Mouse (Mus musculus): ENCODE data around the gene 2410131K14Rik. TPM values are rescaled to one million over a fixed set of nuclear protein-coding genes. Genes with fewer than 3 reads are reported as not detected.

2410131K14Rik gene
- polyA plus RNA-seq, 1 experiment: 5.9 TPM

DNA sequence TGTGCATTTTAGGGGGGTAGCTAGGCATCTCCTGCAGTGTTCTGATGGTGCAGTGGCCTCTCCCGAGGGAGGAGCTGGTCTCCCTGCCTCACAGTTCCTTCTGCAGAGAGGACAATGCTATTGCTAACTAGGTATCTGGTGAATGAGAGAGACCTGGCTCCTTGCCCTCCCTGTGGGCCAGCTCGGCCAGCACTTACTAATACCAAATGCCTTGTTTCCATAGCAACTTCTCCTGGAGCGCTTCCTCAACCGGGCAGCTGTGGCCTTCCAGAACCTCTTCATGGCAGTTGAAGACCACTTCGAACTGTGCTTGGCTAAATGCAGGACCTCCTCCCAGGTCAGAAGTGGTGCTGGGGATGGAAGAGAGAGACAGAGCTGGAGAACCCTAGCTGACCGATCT lies 14.1 kb downstream of the 2410131K14Rik start:
- TF ChIP-seq MYOD1 (IDR thresholded peaks at IDR 0.05; ENCODE audit: control insufficient read depth, insufficient read length, low read depth) (no peak), CEBPB (IDR thresholded peaks at IDR 0.05; ENCODE audit: low read depth) (no peak), MYOG (IDR thresholded peaks at IDR 0.05; ENCODE audit: control insufficient read depth, extremely low read depth, insufficient read length) (no peak), MAX (IDR thresholded peaks at IDR 0.05) (no peak), CTCF (IDR thresholded peaks at IDR 0.05; ENCODE audit: control insufficient read depth, insufficient read depth, insufficient read length) (no peak), USF1 (IDR thresholded peaks at IDR 0.05; ENCODE audit: low read depth) (no peak), FOSL1 (IDR thresholded peaks at IDR 0.05; ENCODE audit: insufficient read depth, low read length, poor library complexity, severe bottlenecking) (no peak)
- Histone ChIP-seq H3K79me3 (ENCODE audit: low read depth) (no peaks in the 10 kb centered on the region), H3K36me3 (ENCODE audit: control insufficient read depth, insufficient read depth) (peaks cover 13% of the 10 kb centered on the region), H3K79me2 (ENCODE audit: control insufficient read depth, insufficient read depth) (no peaks in the 10 kb centered on the region), H3K27me3 (ENCODE audit: control insufficient read depth, insufficient read depth, insufficient read length) (no peaks in the 10 kb centered on the region), H3K4me3 (ENCODE audit: insufficient read depth, poor library complexity, severe bottlenecking) (no peak overlapping the region), H3ac (ENCODE audit: control insufficient read depth, insufficient read length, low read depth) (no peak overlapping the region)

DNA sequence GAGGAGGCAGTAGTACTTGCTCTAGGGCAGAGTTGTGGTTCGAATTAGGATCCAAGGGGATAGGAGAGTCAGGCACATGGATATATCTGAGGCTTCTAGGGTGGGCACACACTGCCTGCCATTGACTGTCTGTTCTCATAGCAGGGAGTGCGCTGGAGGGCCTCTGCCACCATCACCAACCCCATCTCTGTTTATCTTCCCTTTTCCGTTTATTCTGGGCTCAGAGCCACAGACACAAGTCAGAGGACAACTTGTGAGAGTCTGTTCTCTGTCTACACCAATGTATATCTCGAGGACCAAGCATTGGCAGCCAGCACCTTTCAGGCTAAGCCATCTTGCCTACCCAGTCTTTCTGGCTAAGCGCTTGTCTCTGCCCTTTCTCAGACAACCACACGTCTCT lies 14.6 kb downstream of the 2410131K14Rik start:
- no peak for TF ChIP-seq MYOG (IDR thresholded peaks at IDR 0.05; ENCODE audit: control insufficient read depth, extremely low read depth, insufficient read length)
- no peak for TF ChIP-seq MYOD1 (IDR thresholded peaks at IDR 0.05; ENCODE audit: control insufficient read depth, insufficient read length, low read depth)
- TF ChIP-seq CTCF (IDR thresholded peaks at IDR 0.05; ENCODE audit: control insufficient read depth, insufficient read depth, insufficient read length): no peak
- no peak for TF ChIP-seq USF1 (IDR thresholded peaks at IDR 0.05; ENCODE audit: low read depth)
- TF ChIP-seq MAX (IDR thresholded peaks at IDR 0.05): no peak
- TF ChIP-seq FOSL1 (IDR thresholded peaks at IDR 0.05; ENCODE audit: insufficient read depth, low read length, poor library complexity, severe bottlenecking): no peak
- no peak for TF ChIP-seq CEBPB (IDR thresholded peaks at IDR 0.05; ENCODE audit: low read depth)
- Histone ChIP-seq H3ac (ENCODE audit: control insufficient read depth, insufficient read length, low read depth) (no peak overlapping the region), H3K36me3 (ENCODE audit: control insufficient read depth, insufficient read depth) (peaks cover 13% of the 10 kb centered on the region), H3K4me3 (ENCODE audit: insufficient read depth, poor library complexity, severe bottlenecking) (no peak overlapping the region), H3K79me2 (ENCODE audit: control insufficient read depth, insufficient read depth) (no peaks in the 10 kb centered on the region), H3K27me3 (ENCODE audit: control insufficient read depth, insufficient read depth, insufficient read length) (no peaks in the 10 kb centered on the region), H3K79me3 (ENCODE audit: low read depth) (no peaks in the 10 kb centered on the region)

DNA sequence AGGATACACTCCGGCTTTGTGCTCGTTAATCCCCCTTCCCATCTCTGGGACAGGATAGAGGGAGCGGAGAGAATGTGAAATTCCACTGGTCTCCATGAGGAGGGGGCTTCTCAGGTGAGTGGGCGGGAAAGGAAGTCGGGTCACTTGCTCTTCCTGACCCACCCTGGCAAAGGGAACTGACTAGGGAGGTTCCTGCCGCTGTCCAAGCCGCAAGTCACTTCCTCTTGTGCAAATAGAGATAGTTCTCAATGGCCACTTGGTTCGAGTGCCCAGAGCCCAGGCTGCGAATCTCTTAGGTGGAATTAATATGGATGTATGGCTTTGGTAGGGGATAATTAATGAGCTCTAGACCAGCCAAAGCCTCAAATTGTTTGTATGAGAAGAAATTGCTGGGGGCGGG lies 15.0 kb downstream of the 2410131K14Rik start:
- no peaks in the 10 kb centered on the region for H3K27me3 ChIP-seq (ENCODE audit: control insufficient read depth, insufficient read depth, insufficient read length)
- H3K79me2 ChIP-seq (ENCODE audit: control insufficient read depth, insufficient read depth): no peaks in the 10 kb centered on the region
- H3K36me3 ChIP-seq (ENCODE audit: control insufficient read depth, insufficient read depth): peaks cover 13% of the 10 kb centered on the region
- no peak overlapping the region for H3K4me3 ChIP-seq (ENCODE audit: insufficient read depth, poor library complexity, severe bottlenecking)
- TF ChIP-seq FOSL1 (IDR thresholded peaks at IDR 0.05; ENCODE audit: insufficient read depth, low read length, poor library complexity, severe bottlenecking) (no peak), CEBPB (IDR thresholded peaks at IDR 0.05; ENCODE audit: low read depth) (no peak), USF1 (IDR thresholded peaks at IDR 0.05; ENCODE audit: low read depth) (no peak), CTCF (IDR thresholded peaks at IDR 0.05; ENCODE audit: control insufficient read depth, insufficient read depth, insufficient read length) (no peak), MYOD1 (IDR thresholded peaks at IDR 0.05; ENCODE audit: control insufficient read depth, insufficient read length, low read depth) (no peak), MAX (IDR thresholded peaks at IDR 0.05) (no peak), MYOG (IDR thresholded peaks at IDR 0.05; ENCODE audit: control insufficient read depth, extremely low read depth, insufficient read length) (no peak)
- H3ac ChIP-seq (ENCODE audit: control insufficient read depth, insufficient read length, low read depth): no peak overlapping the region
- H3K79me3 ChIP-seq (ENCODE audit: low read depth): no peaks in the 10 kb centered on the region

DNA sequence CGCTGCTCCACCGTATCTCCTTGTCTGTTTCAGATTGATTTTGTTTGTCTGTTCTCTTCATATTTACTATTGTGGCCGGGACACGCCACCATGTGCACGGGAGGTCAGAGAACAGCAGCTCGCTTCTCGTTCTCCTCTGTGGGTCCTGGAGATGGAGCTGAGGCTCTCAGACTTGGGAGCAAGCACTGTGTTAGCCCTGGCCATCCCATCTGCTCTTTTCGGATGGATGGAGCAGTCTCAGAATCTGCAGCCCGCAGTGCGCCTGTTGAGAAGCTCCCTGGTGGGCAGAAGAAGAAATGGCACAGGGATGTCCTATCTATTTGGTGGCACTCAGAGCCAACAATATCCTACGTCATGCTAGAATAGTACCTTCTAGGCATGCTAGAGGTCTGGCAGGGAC lies 15.6 kb downstream of the 2410131K14Rik start:
- TF ChIP-seq MAX (IDR thresholded peaks at IDR 0.05): no peak
- no peak for TF ChIP-seq MYOG (IDR thresholded peaks at IDR 0.05; ENCODE audit: control insufficient read depth, extremely low read depth, insufficient read length)
- no peak for TF ChIP-seq MYOD1 (IDR thresholded peaks at IDR 0.05; ENCODE audit: control insufficient read depth, insufficient read length, low read depth)
- no peak for TF ChIP-seq FOSL1 (IDR thresholded peaks at IDR 0.05; ENCODE audit: insufficient read depth, low read length, poor library complexity, severe bottlenecking)
- TF ChIP-seq CEBPB (IDR thresholded peaks at IDR 0.05; ENCODE audit: low read depth): no peak
- no peak for TF ChIP-seq USF1 (IDR thresholded peaks at IDR 0.05; ENCODE audit: low read depth)
- TF ChIP-seq CTCF (IDR thresholded peaks at IDR 0.05; ENCODE audit: control insufficient read depth, insufficient read depth, insufficient read length): no peak
- Histone ChIP-seq H3K79me3 (ENCODE audit: low read depth) (no peaks in the 10 kb centered on the region), H3K79me2 (ENCODE audit: control insufficient read depth, insufficient read depth) (no peaks in the 10 kb centered on the region), H3K27me3 (ENCODE audit: control insufficient read depth, insufficient read depth, insufficient read length) (no peaks in the 10 kb centered on the region), H3K4me3 (ENCODE audit: insufficient read depth, poor library complexity, severe bottlenecking) (no peak overlapping the region), H3ac (ENCODE audit: control insufficient read depth, insufficient read length, low read depth) (no peak overlapping the region), H3K36me3 (ENCODE audit: control insufficient read depth, insufficient read depth) (peaks cover 13% of the 10 kb centered on the region)

DNA sequence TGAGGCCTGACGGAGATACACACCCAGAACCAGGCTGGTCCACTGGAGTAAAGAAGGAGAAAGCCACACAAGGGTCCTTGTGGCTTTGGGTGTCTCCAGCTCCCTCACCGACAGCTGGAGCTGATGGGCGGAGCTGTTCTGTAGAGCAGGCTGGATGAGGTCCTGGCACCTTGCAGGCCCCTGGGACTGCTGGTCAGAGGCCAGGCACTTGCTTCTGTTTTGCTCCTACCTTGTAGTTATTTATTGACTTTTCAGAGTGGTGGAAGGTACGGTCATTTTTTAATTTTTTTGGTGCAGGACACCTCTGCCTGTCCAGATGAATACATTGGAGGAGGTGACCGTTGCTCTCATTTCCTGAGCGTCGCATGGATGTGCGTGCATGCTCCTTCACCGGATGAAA lies 16.2 kb downstream of the 2410131K14Rik start:
- Histone ChIP-seq H3K27me3 (ENCODE audit: control insufficient read depth, insufficient read depth, insufficient read length) (no peaks in the 10 kb centered on the region), H3K79me2 (ENCODE audit: control insufficient read depth, insufficient read depth) (no peaks in the 10 kb centered on the region), H3K36me3 (ENCODE audit: control insufficient read depth, insufficient read depth) (peaks cover 13% of the 10 kb centered on the region), H3ac (ENCODE audit: control insufficient read depth, insufficient read length, low read depth) (no peak overlapping the region), H3K79me3 (ENCODE audit: low read depth) (no peaks in the 10 kb centered on the region), H3K4me3 (ENCODE audit: insufficient read depth, poor library complexity, severe bottlenecking) (no peak overlapping the region)
- no peak for TF ChIP-seq USF1 (IDR thresholded peaks at IDR 0.05; ENCODE audit: low read depth)
- no peak for TF ChIP-seq MAX (IDR thresholded peaks at IDR 0.05)
- TF ChIP-seq MYOD1 (IDR thresholded peaks at IDR 0.05; ENCODE audit: control insufficient read depth, insufficient read length, low read depth): no peak

DNA sequence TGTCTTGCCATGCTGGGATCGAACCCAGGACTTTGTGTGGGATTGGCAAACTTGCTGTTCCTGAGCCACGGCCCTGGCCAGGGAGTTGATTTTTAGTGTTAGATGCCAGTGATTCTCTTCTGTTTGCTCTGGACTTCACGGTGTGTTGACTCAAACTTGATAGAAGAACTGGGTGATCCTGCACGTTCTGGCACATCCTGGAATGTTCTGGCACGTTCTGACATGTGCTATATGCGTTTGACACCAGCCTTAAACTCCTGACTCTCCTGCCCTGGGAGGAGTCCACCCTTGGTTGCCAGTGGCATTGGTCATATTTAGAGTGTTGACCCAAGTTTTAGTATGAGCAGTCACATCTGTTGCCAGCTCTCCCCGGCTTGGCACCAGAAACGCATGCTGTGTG lies 17.4 kb downstream of the 2410131K14Rik start:
- TF ChIP-seq MAX (IDR thresholded peaks at IDR 0.05): no peak
- TF ChIP-seq USF1 (IDR thresholded peaks at IDR 0.05; ENCODE audit: low read depth): no peak
- TF ChIP-seq MYOD1 (IDR thresholded peaks at IDR 0.05; ENCODE audit: control insufficient read depth, insufficient read length, low read depth): no peak
- no peak for TF ChIP-seq CTCF (IDR thresholded peaks at IDR 0.05; ENCODE audit: control insufficient read depth, insufficient read depth, insufficient read length)
- no peak for TF ChIP-seq FOSL1 (IDR thresholded peaks at IDR 0.05; ENCODE audit: insufficient read depth, low read length, poor library complexity, severe bottlenecking)
- TF ChIP-seq MYOG (IDR thresholded peaks at IDR 0.05; ENCODE audit: control insufficient read depth, extremely low read depth, insufficient read length): no peak
- no peak for TF ChIP-seq CEBPB (IDR thresholded peaks at IDR 0.05; ENCODE audit: low read depth)
- H3K36me3 ChIP-seq (ENCODE audit: control insufficient read depth, insufficient read depth): peaks cover 9% of the 10 kb centered on the region
- H3K27me3 ChIP-seq (ENCODE audit: control insufficient read depth, insufficient read depth, insufficient read length): no peaks in the 10 kb centered on the region
- H3K79me2 ChIP-seq (ENCODE audit: control insufficient read depth, insufficient read depth): no peaks in the 10 kb centered on the region
- no peak overlapping the region for H3K4me3 ChIP-seq (ENCODE audit: insufficient read depth, poor library complexity, severe bottlenecking)
- no peak overlapping the region for H3ac ChIP-seq (ENCODE audit: control insufficient read depth, insufficient read length, low read depth)
- no peaks in the 10 kb centered on the region for H3K79me3 ChIP-seq (ENCODE audit: low read depth)

Measured in C2C12 (cell line).